Mouse (Mus musculus) hindbrain, embryonic 12.5 days (tissue): ENCODE data around the gene Efr3b. TPM values are rescaled to one million over a fixed set of nuclear protein-coding genes. Genes with fewer than 3 reads are reported as not detected.
"Not testable (repeated sequence)": the region's sequence is repeated elsewhere in the genome, so short reads cannot be mapped to it uniquely, and the experiment has no call there.

ENCODE experiments used
- ATAC-seq: fragments of 200-750 bp; cut with Nextera tagmentation; 2 replicates; pipeline ENCODE4 v1.8.0; 2017; ENCODE audit warnings: moderate TSS enrichment; ENCODE audit not compliant: low FRiP score
- H3K27ac ChIP-seq: fragments of 300-500 bp; sonication (generic); 2 replicates; pipeline ENCODE4 v1.5.1; 2016; ENCODE audit warnings: mild to moderate bottlenecking
- H3K27me3 ChIP-seq: fragments of 300-500 bp; sonication (generic); 2 replicates; pipeline ENCODE4 v1.6.1; 2016; ENCODE audit warnings: mild to moderate bottlenecking
- H3K36me3 ChIP-seq: fragments of 300-500 bp; sonication (generic); 2 replicates; pipeline ENCODE4 v1.6.1; 2016; ENCODE audit warnings: mild to moderate bottlenecking
- H3K4me1 ChIP-seq: fragments of 300-500 bp; sonication (generic); 2 replicates; pipeline ENCODE4 v1.6.1; 2016
- H3K4me2 ChIP-seq: fragments of 300-500 bp; sonication (generic); replicated peaks from 2 replicates; pipeline ENCODE4 v1.6.1; 2016; ENCODE audit warnings: mild to moderate bottlenecking
- H3K4me3 ChIP-seq: fragments of 300-500 bp; sonication (generic); 2 replicates; pipeline ENCODE4 v1.5.1; 2016; ENCODE audit warnings: mild to moderate bottlenecking
- H3K9ac ChIP-seq: fragments of 300-500 bp; sonication (generic); 2 replicates; pipeline ENCODE4 v1.6.1; 2016; ENCODE audit warnings: mild to moderate bottlenecking, moderate library complexity
- H3K9me3 ChIP-seq: fragments of 300-500 bp; sonication (generic); replicated peaks from 2 replicates; pipeline ENCODE4 v1.6.1; 2016; ENCODE audit warnings: mild to moderate bottlenecking
- WGBS: fragments of 180-500 bp; shearing (Covaris S2); methylation state at CpG from one replicate; pipeline ENCODE4 v1.1.7; 2016; 5-methylcytosine and 5-hydroxymethylcytosine counted together
- polyA plus RNA-seq: library from polyadenylated mRNA; unstranded; fragments of >200 nt; fragmentation: Nextera tagmentation; extraction: Ambion mirVana; gene quantifications from 2 replicates; pipeline ENCODE4 v1.2.1, GENCODE M21; 2016

The Efr3b gene
- polyA plus RNA-seq, 1 experiment from 2014 or later: 33.1 TPM

DNA sequence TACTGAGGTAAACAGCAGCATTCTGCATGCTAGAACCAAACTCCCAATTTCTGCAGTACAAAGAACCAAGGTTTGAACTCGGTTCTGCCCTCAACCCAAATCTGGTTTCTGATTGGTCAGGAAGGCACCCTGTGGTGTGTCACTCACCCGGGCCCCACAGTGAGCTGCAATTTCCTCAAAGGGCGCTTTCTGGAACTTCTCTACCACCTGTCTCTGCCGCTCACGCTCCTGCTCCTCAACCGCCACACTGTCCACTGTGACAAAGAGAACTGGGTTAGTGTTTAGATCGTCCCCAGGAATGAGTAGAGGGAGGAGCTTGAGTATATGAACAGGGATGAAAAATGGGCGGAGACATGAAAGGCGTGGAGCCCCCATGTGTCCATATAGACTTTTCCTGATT, 70.3 kb downstream of the Efr3b start:
- peaks cover 75% of the 10 kb centered on the region for H3K36me3 ChIP-seq

DNA sequence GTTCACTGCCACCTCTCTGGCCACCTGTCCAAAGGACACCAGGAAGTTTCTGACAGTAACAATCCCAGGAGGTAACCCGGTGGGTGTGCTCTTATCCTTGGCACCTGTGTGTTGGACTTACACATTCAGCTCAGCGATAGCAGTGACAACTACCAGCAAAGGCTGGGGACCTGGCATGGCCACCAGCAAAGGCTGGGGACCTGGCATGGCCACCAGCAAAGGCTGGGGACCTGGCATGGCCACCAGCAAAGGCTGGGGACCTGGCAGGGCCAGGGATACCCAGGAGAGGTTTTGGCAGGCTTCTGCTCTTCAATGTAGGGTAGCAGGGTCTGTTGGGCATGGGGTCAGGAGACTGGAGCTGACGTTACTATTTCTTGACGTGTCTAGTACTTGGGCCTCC, 71.5 kb downstream of the Efr3b start:
- H3K27me3 ChIP-seq: no peaks in the 10 kb centered on the region
- H3K27ac ChIP-seq: no peak overlapping the region
- no peak overlapping the region for H3K9ac ChIP-seq
- H3K4me1 ChIP-seq: no peaks in the 10 kb centered on the region
- no peak overlapping the region for H3K4me3 ChIP-seq
- no peaks in the 10 kb centered on the region for H3K9me3 ChIP-seq
- no peak overlapping the region for H3K4me2 ChIP-seq
- ATAC-seq: no peak
- 97% methylated on average over 4 of the region's 4 CpGs for WGBS
- H3K36me3 ChIP-seq: peaks cover 73% of the 10 kb centered on the region

More for the DNA sequence above, 70.3 kb downstream of the Efr3b start:
- Histone ChIP-seq H3K9ac (no peak overlapping the region), H3K4me3 (no peak overlapping the region), H3K27me3 (no peaks in the 10 kb centered on the region), H3K27ac (no peak overlapping the region), H3K9me3 (no peaks in the 10 kb centered on the region), H3K4me2 (no peak overlapping the region), H3K4me1 (no peaks in the 10 kb centered on the region)
- 64% methylated on average over 9 of the region's 9 CpGs for WGBS
- no peak for ATAC-seq

DNA sequence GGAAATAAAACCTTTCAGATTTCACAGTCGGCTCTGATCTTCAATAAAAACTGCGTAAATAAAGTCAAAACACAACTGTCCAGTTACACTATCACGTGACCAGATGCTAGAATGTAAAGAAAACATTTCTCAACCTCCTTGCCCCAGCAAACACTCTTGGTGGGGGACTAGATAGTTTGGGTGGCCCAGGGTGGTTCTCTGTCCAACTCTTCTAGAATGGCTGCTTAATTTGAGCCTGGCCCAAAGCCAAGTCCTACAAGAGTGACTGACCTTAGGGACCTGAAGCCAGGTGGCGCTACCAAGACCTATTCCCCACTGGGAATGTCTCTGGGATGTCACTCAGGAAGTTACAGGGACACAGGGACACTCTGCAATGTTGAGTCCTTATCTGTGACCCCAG, 78.2 kb downstream of the Efr3b start:
- 52% methylated on average over 4 of the region's 4 CpGs for WGBS
- peaks cover 8% of the 10 kb centered on the region for H3K27me3 ChIP-seq
- ATAC-seq: peak; percentile 12; the same call in 1 of the 2 replicates
- peak overlapping the region; percentile 94 for H3K27ac ChIP-seq
- no peaks in the 10 kb centered on the region for H3K9me3 ChIP-seq
- H3K4me3 ChIP-seq: peak overlapping the region; percentile 58
- H3K9ac ChIP-seq: peak overlapping the region; percentile 75
- peaks cover 9% of the 10 kb centered on the region; the same call in 1 of the 2 replicates for H3K4me1 ChIP-seq
- peak overlapping the region; percentile 80 for H3K4me2 ChIP-seq
- H3K36me3 ChIP-seq: peaks cover 15% of the 10 kb centered on the region

DNA sequence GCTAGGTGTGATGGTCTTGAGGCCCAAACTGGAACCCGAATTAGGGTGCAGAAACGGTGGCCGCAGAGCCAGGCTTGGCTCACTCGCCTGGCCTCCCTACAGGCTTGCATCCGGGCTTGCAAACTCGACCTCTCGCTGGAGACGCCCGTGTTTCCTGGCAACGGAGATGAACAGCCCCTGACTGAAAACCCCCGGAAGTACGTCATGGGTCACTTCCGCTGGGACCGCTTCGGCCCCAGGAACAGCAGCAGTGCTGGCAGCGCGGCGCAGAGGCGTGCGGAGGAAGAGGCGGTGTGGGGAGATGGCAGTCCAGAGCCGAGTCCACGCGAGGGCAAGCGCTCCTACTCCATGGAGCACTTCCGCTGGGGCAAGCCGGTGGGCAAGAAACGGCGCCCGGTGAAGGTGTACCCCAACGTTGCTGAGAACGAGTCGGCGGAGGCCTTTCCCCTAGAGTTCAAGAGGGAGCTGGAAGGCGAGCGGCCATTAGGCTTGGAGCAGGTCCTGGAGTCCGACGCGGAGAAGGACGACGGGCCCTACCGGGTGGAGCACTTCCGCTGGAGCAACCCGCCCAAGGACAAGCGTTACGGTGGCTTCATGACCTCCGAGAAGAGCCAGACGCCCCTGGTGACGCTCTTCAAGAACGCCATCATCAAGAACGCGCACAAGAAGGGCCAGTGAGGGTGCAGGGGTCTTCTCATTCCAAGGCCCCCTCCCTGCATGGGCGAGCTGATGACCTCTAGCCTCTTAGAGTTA, 78.7 kb downstream of the Efr3b start:
- Histone ChIP-seq H3K27ac (peak overlapping the region; percentile 94), H3K4me1 (peaks cover 9% of the 10 kb centered on the region; the same call in 1 of the 2 replicates), H3K9me3 (no peaks in the 10 kb centered on the region), H3K4me2 (peak overlapping the region; percentile 80), H3K36me3 (peaks cover 10% of the 10 kb centered on the region), H3K27me3 (peaks cover 13% of the 10 kb centered on the region), H3K9ac (peak overlapping the region; percentile 75), H3K4me3 (peak overlapping the region; percentile 58)
- ATAC-seq: peak; percentile 97
- whole genome bisulfite sequencing: 3% methylated on average over 53 of the region's 53 CpGs

DNA sequence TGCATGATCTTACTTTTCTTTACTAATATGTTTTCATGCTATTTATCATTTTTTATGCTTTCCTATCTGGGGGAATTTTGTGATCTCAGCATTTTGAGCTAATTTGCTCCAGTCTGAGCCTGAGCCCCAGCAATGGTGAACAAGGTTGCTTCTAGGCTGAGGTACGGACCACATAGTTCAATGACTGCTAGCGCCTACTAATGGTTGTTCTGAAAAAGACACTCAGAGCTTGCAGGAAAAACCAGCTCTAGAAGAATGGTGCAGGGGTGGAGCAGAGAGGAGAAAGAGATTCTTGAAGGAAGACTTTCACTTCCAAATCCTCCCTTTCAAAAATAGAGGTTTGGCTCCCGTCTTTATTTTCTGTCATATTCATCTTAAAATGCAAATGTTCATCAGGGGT, 82.4 kb downstream of the Efr3b start:
- H3K4me3 ChIP-seq: no peak overlapping the region
- ATAC-seq: no peak
- H3K9ac ChIP-seq: no peak overlapping the region
- peaks cover 13% of the 10 kb centered on the region for H3K4me1 ChIP-seq
- WGBS: 12% methylated on average over 3 of the region's 3 CpGs
- H3K9me3 ChIP-seq: no peaks in the 10 kb centered on the region
- H3K4me2 ChIP-seq: no peak overlapping the region
- H3K27me3 ChIP-seq: peaks cover 32% of the 10 kb centered on the region
- H3K36me3 ChIP-seq: no peaks in the 10 kb centered on the region
- H3K27ac ChIP-seq: no peak overlapping the region

DNA sequence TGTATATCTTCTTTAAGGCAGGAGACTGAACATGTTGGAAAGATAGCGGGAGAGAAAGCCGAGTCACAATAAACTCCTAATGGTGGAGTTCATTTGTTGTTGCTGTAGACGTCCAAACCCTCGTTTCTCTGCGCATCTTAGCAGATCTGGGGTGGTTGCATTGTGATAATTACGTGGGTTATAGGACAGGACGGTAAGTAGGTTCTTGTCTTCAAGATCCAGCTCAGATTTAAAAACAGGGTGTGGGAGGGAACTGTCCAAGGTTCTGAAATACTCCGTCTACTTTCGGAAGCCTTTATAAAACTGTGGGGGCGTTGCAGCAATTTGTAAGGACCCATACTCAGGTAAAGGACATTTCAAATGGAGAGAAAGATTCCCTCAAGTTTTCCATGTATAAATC, 83.3 kb downstream of the Efr3b start:
- peaks cover 32% of the 10 kb centered on the region for H3K27me3 ChIP-seq
- WGBS: 30% methylated on average over 10 of the region's 10 CpGs
- H3K9ac ChIP-seq: no peak overlapping the region
- H3K4me2 ChIP-seq: no peak overlapping the region
- H3K36me3 ChIP-seq: no peaks in the 10 kb centered on the region
- ATAC-seq: no peak
- H3K4me3 ChIP-seq: no peak overlapping the region
- peaks cover 9% of the 10 kb centered on the region for H3K4me1 ChIP-seq
- H3K9me3 ChIP-seq: no peaks in the 10 kb centered on the region
- no peak overlapping the region for H3K27ac ChIP-seq

DNA sequence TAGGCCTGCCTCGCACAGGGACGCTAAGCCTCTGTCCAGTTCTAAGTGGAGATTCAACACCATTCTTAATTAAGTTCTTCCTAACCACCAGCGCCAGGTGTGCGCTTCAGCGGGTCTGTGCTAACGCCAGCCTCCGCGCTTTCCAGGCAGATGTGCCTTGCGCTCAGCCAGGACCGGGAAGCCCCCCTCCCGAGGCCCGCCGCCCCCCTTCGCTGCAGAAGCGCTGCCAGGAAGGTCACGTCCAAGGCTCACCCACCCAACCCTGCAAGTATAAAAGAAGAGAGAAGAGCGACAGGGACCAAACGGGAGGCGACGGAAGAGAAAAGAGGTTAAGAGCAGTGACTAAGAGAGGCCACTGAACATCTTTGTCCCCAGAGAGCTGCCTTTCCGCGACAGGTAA, 84.1 kb downstream of the Efr3b start, which contains the start of gene Pomc:
TSS of gene Pomc (plus strand) at position 301 of the 400 bp plus-strand sequence.
- WGBS: 22% methylated on average over 22 of the region's 22 CpGs
- Histone ChIP-seq H3K27ac (no peak within 1 kb of the TSS), H3K4me2 (no peak within 1 kb of the TSS), H3K4me1 (peaks cover 6% of the 10 kb centered on the region; the same call in 1 of the 2 replicates), H3K4me3 (no peak within 1 kb of the TSS), H3K9ac (no peak within 1 kb of the TSS), H3K9me3 (no peaks in the 10 kb centered on the region), H3K27me3 (peaks cover 32% of the 10 kb centered on the region), H3K36me3 (no peaks in the 10 kb centered on the region)
- no peak for ATAC-seq

DNA sequence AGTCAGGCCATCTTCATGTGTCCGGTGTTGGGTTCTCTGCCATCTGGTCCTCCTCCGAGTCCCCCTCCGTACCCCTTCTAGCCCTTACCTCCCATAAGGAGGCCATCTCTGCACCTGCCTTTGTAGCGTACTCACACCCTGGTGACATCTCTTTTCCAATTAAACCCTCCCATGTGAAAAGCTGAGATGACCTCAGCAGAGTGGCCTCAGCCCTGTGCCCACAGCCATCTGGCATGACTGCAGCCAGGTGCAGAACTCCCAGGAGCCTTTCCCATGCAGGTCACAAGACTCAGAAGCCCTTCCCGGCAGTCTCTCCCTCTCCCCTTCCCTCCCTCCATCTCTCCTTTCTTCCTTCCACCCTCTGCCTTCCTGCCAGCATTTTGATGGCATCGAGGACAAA, 91.2 kb downstream of the Efr3b start:
- H3K4me3 ChIP-seq: no peak overlapping the region
- WGBS: 71% methylated on average over 6 of the region's 6 CpGs
- H3K9ac ChIP-seq: no peak overlapping the region
- peaks cover 6% of the 10 kb centered on the region for H3K4me1 ChIP-seq
- ATAC-seq: no peak
- no peak overlapping the region for H3K27ac ChIP-seq
- H3K4me2 ChIP-seq: no peak overlapping the region
- H3K9me3 ChIP-seq: no peaks in the 10 kb centered on the region
- no peaks in the 10 kb centered on the region for H3K36me3 ChIP-seq
- no peaks in the 10 kb centered on the region; the same call in 1 of the 2 replicates for H3K27me3 ChIP-seq

DNA sequence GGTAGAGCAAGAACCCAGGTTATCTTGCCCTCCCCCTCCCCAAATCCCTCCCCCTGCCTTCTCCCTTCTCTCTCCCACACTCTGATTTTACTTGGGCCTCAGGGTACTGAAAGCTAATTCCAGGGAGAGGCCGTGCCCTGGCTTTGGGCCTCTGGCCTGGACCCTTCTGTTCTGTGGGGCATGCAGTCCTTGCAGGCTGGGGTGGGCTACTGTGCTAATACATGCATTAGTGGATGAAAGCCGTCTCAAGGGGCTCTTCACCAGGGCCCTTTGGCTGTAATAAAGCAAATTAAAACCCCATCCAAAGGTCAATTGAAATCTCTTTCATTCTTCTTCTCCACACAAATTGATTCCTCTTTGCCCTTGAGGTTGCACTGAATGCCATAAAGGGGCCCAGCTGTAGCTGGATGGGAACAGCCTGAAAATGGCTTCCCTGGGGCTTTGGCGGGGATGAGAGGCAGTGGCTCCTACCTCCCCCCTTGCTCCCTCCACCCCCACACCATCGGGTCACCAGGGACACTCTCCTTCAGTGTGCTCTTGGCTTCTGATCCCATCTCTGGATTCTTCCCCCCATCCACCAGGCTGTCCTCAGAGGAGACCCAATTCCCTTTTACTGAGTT, 94.2 kb downstream of the Efr3b start:
- peak; percentile 56 for ATAC-seq
- 42% methylated on average over 4 of the region's 4 CpGs for WGBS

DNA sequence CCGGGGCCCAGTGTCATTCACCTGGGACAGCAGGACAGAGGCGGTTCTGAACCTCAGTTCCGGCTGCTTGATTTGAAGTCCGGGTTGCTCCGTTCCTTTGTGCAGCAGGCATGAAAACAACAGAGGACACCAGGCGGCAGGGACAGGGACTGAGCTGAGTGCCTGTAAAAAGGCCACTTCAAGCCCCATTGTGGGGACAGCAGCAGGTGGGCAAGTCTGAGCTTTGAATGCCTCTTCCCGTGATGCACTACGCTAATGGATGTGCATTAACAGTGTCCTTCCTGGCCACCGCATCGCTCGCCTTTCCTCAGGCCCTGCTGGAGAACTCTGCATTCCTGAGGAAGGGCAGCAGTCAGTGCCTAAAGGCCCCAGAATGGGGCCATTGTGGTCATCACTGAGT, 96.7 kb downstream of the Efr3b start:
- Histone ChIP-seq H3K4me3 (no peak overlapping the region), H3K4me2 (0 out of 2 replicates have a peak overlapping the region, but pooled peaks have one; percentile 17), H3K9ac (no peak overlapping the region), H3K27me3 (no peaks in the 10 kb centered on the region; the same call in 1 of the 2 replicates), H3K27ac (no peak overlapping the region), H3K9me3 (no peaks in the 10 kb centered on the region), H3K36me3 (no peaks in the 10 kb centered on the region), H3K4me1 (peaks cover 8% of the 10 kb centered on the region)
- 9% methylated on average over 11 of the region's 11 CpGs for WGBS
- peak; percentile 35; the same call in 1 of the 2 replicates for ATAC-seq

More for the DNA sequence above, 94.2 kb downstream of the Efr3b start:
- no peaks in the 10 kb centered on the region for H3K9me3 ChIP-seq
- H3K27ac ChIP-seq: no peak overlapping the region
- no peaks in the 10 kb centered on the region; the same call in 1 of the 2 replicates for H3K27me3 ChIP-seq
- H3K9ac ChIP-seq: no peak overlapping the region
- no peaks in the 10 kb centered on the region for H3K36me3 ChIP-seq
- no peak overlapping the region for H3K4me2 ChIP-seq
- H3K4me3 ChIP-seq: no peak overlapping the region
- H3K4me1 ChIP-seq: peaks cover 10% of the 10 kb centered on the region

DNA sequence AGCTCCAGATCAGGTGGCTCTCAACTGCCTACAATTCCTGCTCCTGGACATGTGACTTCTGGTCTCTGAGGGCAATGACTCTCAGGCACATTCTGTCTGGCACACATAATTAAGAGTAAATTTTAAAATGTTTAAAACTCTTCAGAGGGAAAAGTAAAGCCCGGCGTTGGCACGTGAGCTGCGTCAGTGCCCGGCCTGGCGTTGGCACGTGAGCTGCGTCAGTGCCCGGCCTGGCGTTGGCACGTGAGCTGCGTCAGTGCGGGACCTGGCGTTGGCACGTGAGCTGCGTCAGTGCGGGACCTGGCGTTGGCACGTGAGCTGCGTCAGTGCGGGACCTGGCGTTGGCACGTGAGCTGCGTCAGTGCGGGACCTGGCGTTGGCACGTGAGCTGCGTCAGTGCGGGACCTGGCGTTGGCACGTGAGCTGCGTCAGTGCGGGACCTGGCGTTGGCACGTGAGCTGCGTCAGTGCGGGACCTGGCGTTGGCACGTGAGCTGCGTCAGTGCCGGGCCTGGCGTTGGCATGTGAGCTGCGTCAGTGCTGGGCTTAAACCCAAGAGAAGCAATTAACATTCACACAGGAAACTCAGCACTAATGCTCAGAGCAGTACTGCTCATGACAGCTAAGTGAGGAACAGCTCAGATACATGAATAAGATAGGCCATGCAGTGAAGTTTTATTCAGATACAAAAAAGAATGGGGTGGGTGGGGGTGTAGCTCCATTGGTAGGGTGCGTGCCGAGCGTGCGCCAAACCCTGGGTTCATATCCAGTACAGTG, 108.4 kb downstream of the Efr3b start:
- WGBS: 93% methylated on average over 32 of the region's 47 CpGs
- not testable (repeated sequence) for H3K27me3 ChIP-seq, H3K27ac ChIP-seq, H3K9me3 ChIP-seq, H3K9ac ChIP-seq, H3K4me2 ChIP-seq, H3K4me1 ChIP-seq, ATAC-seq, H3K4me3 ChIP-seq, H3K36me3 ChIP-seq

DNA sequence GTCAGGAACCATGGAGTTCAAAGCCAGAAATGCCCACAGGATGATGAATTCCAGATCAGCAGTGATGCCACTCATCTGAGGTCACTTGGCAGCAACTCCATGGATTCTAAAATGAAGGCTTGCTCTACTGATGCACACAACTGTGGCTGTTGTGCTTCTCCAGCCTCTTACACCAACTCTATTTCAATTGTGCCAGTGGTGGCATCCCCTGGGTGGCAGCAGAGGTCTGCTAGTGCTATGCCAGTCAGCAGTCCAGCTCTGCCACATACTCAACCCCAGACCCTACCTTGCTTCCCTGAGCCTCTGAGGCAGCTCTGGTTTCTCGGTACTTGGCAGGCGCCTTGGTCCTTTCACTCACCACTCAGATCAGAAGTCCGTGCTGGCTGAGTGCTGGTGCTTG, 109.9 kb downstream of the Efr3b start:
- Histone ChIP-seq H3K9me3 (no peaks in the 10 kb centered on the region), H3K4me3 (no peak overlapping the region), H3K27ac (no peak overlapping the region), H3K9ac (no peak overlapping the region), H3K27me3 (no peaks in the 10 kb centered on the region), H3K4me2 (no peak overlapping the region), H3K4me1 (no peaks in the 10 kb centered on the region), H3K36me3 (no peaks in the 10 kb centered on the region)
- WGBS: 90% methylated on average over 3 of the region's 3 CpGs
- ATAC-seq: no peak
